Mouse (Mus musculus) forebrain, embryonic 15.5 days (tissue): Measurements from ENCODE around the gene Mon2. TPM values are rescaled to one million over a fixed set of nuclear protein-coding genes. Genes with fewer than 3 reads are reported as not detected.
A peak's percentile ranks its signal among the peaks of the same experiment; 100 is the strongest.

Source experiments
- ATAC-seq: fragments of 200-750 bp; cut with Nextera tagmentation; replicated peaks from 2 replicates; pipeline ENCODE4 v1.8.0; 2017; ENCODE audit warnings: mild to moderate bottlenecking, moderate TSS enrichment, moderate library complexity
- H3K27ac ChIP-seq: fragments of 300-500 bp; sonication (generic); replicated peaks from 2 replicates; pipeline ENCODE4 v1.5.1; 2015; ENCODE audit warnings: mild to moderate bottlenecking, inconsistent platforms
- H3K27me3 ChIP-seq: fragments of 300-500 bp; sonication (generic); 2 replicates; pipeline ENCODE4 v1.6.1; 2015; ENCODE audit warnings: inconsistent platforms
- H3K36me3 ChIP-seq: fragments of 300-500 bp; sonication (generic); 2 replicates; pipeline ENCODE4 v1.6.1; 2015; ENCODE audit warnings: mild to moderate bottlenecking, inconsistent platforms
- H3K4me1 ChIP-seq: fragments of 300-500 bp; sonication (generic); 2 replicates; pipeline ENCODE4 v1.6.1; 2015; ENCODE audit warnings: inconsistent platforms
- H3K4me2 ChIP-seq: fragments of 300-500 bp; sonication (generic); replicated peaks from 2 replicates; pipeline ENCODE4 v1.6.1; 2015; ENCODE audit warnings: mild to moderate bottlenecking, inconsistent platforms
- H3K4me3 ChIP-seq: fragments of 300-500 bp; sonication (generic); 2 replicates; pipeline ENCODE4 v1.5.1; 2015; ENCODE audit warnings: mild to moderate bottlenecking, inconsistent platforms
- H3K9ac ChIP-seq: fragments of 300-500 bp; sonication (generic); replicated peaks from 2 replicates; pipeline ENCODE4 v1.6.1; 2015; ENCODE audit warnings: mild to moderate bottlenecking, inconsistent platforms
- H3K9me3 ChIP-seq: fragments of 300-500 bp; sonication (generic); 2 replicates; pipeline ENCODE4 v1.6.1; 2016; ENCODE audit warnings: inconsistent platforms
- WGBS: fragments of 180-500 bp; shearing (Covaris S2); methylation state at CpG from one replicate; pipeline ENCODE4 v1.1.7; 2015; ENCODE audit warnings: mixed read lengths; 5-methylcytosine and 5-hydroxymethylcytosine counted together
- polyA plus RNA-seq: library from polyadenylated mRNA; unstranded; fragments of >200 nt; fragmentation: Nextera tagmentation; extraction: Ambion mirVana; gene quantifications from 2 replicates; pipeline ENCODE4 v1.2.1, GENCODE M21; 2015

Mon2 gene
- polyA plus RNA-seq, 1 experiment from 2014 or later: 27.8 TPM

GRCm38 (mm10) chr10:123092577-123092976 is 16.3 kb upstream of the Mon2 start:
- Histone ChIP-seq H3K4me3 (no peak overlapping the region), H3K4me1 (no peaks in the 10 kb centered on the region), H3K9ac (no peak overlapping the region), H3K27me3 (no peaks in the 10 kb centered on the region), H3K9me3 (no peaks in the 10 kb centered on the region), H3K27ac (no peak overlapping the region), H3K36me3 (no peaks in the 10 kb centered on the region), H3K4me2 (no peak overlapping the region)
- WGBS: 79% methylated on average over 3 of the region's 3 CpGs
- ATAC-seq: no peak

GRCm38 (mm10) chr10:123091737-123092136 is 15.4 kb upstream of the Mon2 start:
- Histone ChIP-seq H3K4me3 (no peak overlapping the region), H3K9ac (no peak overlapping the region), H3K9me3 (no peaks in the 10 kb centered on the region), H3K4me2 (no peak overlapping the region), H3K27ac (no peak overlapping the region), H3K36me3 (no peaks in the 10 kb centered on the region), H3K27me3 (no peaks in the 10 kb centered on the region), H3K4me1 (no peaks in the 10 kb centered on the region)
- peak; percentile 61; the same call in 1 of the 2 replicates for ATAC-seq
- WGBS: 37% methylated on average over 5 of the region's 5 CpGs

GRCm38 (mm10) chr10:123089425-123089930 is 13.2 kb upstream of the Mon2 start:
- H3K4me2 ChIP-seq: no peak overlapping the region
- no peak overlapping the region for H3K9ac ChIP-seq
- H3K9me3 ChIP-seq: no peaks in the 10 kb centered on the region
- no peaks in the 10 kb centered on the region for H3K36me3 ChIP-seq
- no peaks in the 10 kb centered on the region for H3K27me3 ChIP-seq
- no peak overlapping the region for H3K27ac ChIP-seq
- peaks cover 4% of the 10 kb centered on the region; the same call in 1 of the 2 replicates for H3K4me1 ChIP-seq
- 82% methylated on average over 12 of the region's 12 CpGs for WGBS
- ATAC-seq: no peak
- H3K4me3 ChIP-seq: no peak overlapping the region

- no peak overlapping the region for H3K27ac ChIP-seq
- H3K4me3 ChIP-seq: no peak overlapping the region
- no peak overlapping the region for H3K4me2 ChIP-seq
- H3K9me3 ChIP-seq: no peaks in the 10 kb centered on the region
- H3K27me3 ChIP-seq: no peaks in the 10 kb centered on the region
- 74% methylated on average over 2 of the region's 2 CpGs for WGBS
- peaks cover 8% of the 10 kb centered on the region; the same call in 1 of the 2 replicates for H3K4me1 ChIP-seq
- no peak overlapping the region for H3K9ac ChIP-seq
- no peak for ATAC-seq
- no peaks in the 10 kb centered on the region for H3K36me3 ChIP-seq
Observed at GRCm38 (mm10) chr10:123086847-123087246, 10.5 kb upstream of the Mon2 start.

DNA sequence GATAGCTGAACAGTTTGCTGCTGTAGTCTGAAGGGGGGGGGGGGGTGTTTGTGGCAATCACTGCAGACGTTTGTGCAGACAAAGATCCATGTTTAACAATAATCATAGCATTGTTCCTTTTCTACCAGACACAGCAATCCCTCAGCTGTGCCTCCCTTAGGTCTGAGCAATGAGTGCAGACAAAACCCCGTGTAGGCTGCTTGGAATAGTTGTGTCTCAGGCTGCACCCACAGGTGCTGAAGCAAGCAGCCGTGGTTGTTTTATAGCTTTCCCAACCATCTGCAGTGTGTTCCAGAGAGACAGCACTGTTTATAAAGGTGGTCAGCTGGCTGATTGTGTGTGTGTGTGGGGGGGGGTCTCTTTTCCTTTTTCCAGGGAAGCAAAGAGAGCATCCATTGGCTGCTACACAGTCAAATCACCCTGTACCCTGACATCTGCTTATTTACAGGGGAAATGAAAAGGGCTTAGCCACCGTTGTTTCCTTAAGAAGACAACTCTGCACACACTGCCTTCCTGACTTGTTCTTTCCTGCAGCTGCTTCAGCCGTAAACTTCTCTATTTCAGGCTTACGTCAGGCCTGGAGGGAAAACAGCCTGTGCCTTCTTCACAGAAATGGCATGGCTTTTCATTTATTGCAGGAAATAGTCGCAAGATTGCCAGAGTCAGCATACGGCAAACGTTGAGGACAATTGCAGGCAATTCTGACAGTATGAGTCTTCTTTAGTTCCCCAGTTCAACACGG is 8.8 kb upstream of the Mon2 start:
- Histone ChIP-seq H3K4me3 (no peak overlapping the region), H3K27me3 (no peaks in the 10 kb centered on the region), H3K4me2 (no peak overlapping the region), H3K9ac (no peak overlapping the region), H3K36me3 (no peaks in the 10 kb centered on the region), H3K4me1 (peaks cover 8% of the 10 kb centered on the region; the same call in 1 of the 2 replicates), H3K27ac (peak overlapping the region; percentile 39; the same call in 1 of the 2 replicates), H3K9me3 (no peaks in the 10 kb centered on the region)
- WGBS: 72% methylated on average over 10 of the region's 10 CpGs
- no peak for ATAC-seq

DNA sequence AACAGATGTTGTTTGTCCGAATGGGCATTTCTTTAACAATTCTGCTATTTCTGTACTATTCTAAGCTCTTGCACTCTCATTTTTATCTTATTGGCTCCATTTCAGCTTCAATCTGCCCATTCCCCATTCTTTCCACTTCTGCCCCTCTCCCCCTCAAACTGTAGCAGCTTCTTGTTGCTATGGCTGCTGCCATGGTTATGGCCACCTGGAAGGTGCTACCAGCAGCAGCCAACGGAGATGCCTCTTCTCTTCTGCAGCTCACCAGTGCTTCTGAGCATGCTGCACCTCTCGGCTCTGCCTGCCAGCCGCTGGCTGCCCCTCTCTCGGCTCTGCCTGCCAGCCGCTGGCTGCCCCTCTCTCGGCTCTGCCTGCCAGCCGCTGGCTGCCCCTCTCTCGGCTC is 8.0 kb upstream of the Mon2 start:
- Histone ChIP-seq H3K27me3 (no peaks in the 10 kb centered on the region), H3K4me3 (no peak overlapping the region), H3K4me1 (peaks cover 8% of the 10 kb centered on the region; the same call in 1 of the 2 replicates), H3K27ac (0 out of 2 replicates have a peak overlapping the region, but pooled peaks have one; percentile 39), H3K4me2 (no peak overlapping the region), H3K9me3 (no peaks in the 10 kb centered on the region), H3K9ac (no peak overlapping the region), H3K36me3 (no peaks in the 10 kb centered on the region)
- ATAC-seq: no peak
- 47% methylated on average over 9 of the region's 9 CpGs for WGBS

DNA sequence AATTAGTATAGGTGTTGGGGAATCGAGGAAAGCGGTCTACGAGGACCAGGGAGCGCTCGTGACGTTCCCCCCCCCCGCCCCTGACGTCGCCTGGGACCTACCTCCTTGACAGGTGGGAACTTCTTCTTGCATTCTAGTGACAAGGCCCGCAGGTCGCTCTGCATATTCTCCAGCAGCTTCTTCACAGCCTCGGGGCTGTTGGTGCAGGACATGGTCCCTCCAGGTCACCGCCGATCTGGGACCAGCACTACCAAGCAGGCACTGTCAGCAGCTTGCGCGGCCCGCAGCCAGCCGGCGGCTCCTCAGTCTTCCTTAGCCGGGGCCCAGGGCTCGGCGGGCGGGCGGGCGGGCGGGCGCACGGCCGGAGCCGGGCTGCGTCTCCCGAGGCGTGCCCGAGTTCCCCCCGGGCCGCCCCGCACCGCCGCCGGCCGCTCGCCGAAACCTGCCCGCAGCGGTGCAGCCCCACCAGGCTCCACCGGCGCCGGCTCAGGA is 508 bp downstream of the Mon2 start:
- peak overlapping the region; percentile 72 for H3K4me2 ChIP-seq
- H3K9me3 ChIP-seq: no peaks in the 10 kb centered on the region
- 1% methylated on average over 40 of the region's 48 CpGs for WGBS
- no peaks in the 10 kb centered on the region for H3K27me3 ChIP-seq
- ATAC-seq: peak; percentile 79
- H3K4me3 ChIP-seq: peak overlapping the region; percentile 74
- H3K9ac ChIP-seq: peak overlapping the region; percentile 83
- H3K4me1 ChIP-seq: peaks cover 13% of the 10 kb centered on the region
- peak overlapping the region; percentile 66 for H3K27ac ChIP-seq
- 0 out of 2 replicates have a peak, but pooled peaks cover 6% of the 10 kb centered on the region for H3K36me3 ChIP-seq

DNA sequence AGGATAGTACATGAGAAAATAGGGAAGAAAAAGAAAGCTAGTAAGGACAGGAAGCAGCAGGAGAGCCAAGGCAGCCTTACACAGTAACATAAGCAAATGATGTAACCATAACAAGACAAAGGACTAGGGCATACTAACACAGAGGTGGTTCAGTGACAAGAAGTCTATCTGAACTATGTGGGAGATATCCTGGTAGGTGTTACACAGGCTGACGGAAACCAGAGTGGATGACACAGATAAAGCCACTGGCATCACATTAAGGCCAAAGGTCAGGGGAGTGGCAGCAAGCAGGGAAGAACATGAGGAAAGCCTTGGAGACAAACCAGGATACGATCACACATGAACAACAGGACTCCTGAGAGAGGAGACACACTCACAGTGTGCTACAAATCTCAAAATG is 4.3 kb downstream of the Mon2 start:
- no peak overlapping the region for H3K27ac ChIP-seq
- no peaks in the 10 kb centered on the region for H3K9me3 ChIP-seq
- H3K27me3 ChIP-seq: no peaks in the 10 kb centered on the region
- peaks cover 13% of the 10 kb centered on the region for H3K36me3 ChIP-seq
- no peak for ATAC-seq
- peaks cover 12% of the 10 kb centered on the region for H3K4me1 ChIP-seq
- no peak overlapping the region for H3K4me2 ChIP-seq
- H3K4me3 ChIP-seq: no peak overlapping the region
- H3K9ac ChIP-seq: no peak overlapping the region
- 94% methylated on average over 2 of the region's 2 CpGs for WGBS

DNA sequence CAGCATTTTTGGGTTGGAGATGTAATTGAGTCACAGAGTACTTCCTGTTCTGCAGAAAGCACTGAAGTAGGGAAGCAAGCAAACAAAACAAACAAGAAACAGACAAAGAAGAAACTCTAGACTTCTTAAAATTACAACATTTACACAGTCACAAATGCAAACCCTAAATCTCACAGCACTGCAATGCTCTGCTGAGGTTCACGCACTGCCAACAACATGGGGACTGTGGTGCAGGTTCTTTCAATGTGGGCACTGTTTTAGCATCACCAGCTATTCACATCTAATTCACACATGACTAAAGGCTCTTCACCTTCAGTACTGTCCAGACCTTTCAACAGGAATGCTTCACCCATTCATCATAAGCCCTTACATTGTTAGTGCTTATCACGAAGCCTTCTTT is 13.3 kb downstream of the Mon2 start:
- H3K9ac ChIP-seq: no peak overlapping the region
- no peaks in the 10 kb centered on the region for H3K9me3 ChIP-seq
- no peaks in the 10 kb centered on the region for H3K27me3 ChIP-seq
- 95% methylated on average over 2 of the region's 2 CpGs for WGBS
- no peak for ATAC-seq
- no peak overlapping the region for H3K27ac ChIP-seq
- no peaks in the 10 kb centered on the region for H3K36me3 ChIP-seq
- H3K4me1 ChIP-seq: no peaks in the 10 kb centered on the region
- H3K4me2 ChIP-seq: no peak overlapping the region
- H3K4me3 ChIP-seq: no peak overlapping the region

- Histone ChIP-seq H3K36me3 (no peaks in the 10 kb centered on the region), H3K4me3 (no peak overlapping the region), H3K9ac (no peak overlapping the region), H3K27ac (no peak overlapping the region), H3K4me1 (no peaks in the 10 kb centered on the region), H3K9me3 (no peaks in the 10 kb centered on the region), H3K27me3 (no peaks in the 10 kb centered on the region), H3K4me2 (no peak overlapping the region)
- ATAC-seq: no peak
- 94% methylated on average over 6 of the region's 6 CpGs for WGBS
Observed at GRCm38 (mm10) chr10:123060831-123061230, 15.5 kb downstream of the Mon2 start.

DNA sequence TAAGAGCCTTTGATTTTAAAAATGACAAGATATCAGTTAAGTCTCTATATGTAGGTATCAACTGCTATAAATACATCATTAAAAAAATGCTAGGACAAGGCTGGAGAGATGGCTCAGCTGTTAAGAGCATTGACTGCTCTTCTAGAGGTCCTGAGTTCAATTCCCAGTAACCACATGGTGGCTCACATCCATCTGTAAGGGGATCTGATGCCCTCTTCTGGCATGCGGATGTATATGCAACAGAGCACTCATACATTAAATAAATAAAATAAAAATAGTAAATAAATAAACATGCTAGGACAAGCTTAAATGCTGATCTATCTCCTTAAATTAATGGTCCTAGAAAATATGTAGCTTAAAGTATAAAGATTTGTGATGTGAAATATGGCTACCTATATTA is 19.2 kb downstream of the Mon2 start:
- no peaks in the 10 kb centered on the region for H3K4me1 ChIP-seq
- H3K4me2 ChIP-seq: no peak overlapping the region
- WGBS: 90% methylated on average over 1 of the region's 1 CpGs

DNA sequence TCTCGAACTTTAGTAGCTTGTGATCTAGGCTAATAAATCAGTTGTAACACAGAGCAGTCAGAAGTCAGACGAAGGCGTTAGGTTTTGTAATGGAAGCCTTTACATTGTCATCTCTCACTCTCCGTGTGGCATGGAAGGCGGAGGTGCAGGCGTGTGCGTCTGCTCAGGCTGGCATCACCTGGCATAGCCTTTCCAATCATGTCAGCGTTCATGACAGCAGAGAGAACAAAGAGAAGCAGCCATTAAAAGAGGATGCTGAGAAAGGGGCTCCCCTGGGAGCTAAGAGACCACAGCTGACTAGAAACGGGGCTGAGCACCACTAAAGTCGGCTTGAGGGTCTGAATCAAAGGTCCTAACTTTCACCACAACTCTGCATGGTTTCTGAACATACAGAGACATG is 19.8 kb downstream of the Mon2 start:
- no peak overlapping the region for H3K9ac ChIP-seq
- H3K27me3 ChIP-seq: no peaks in the 10 kb centered on the region
- no peaks in the 10 kb centered on the region for H3K9me3 ChIP-seq
- H3K4me2 ChIP-seq: no peak overlapping the region
- no peaks in the 10 kb centered on the region for H3K4me1 ChIP-seq
- no peak for ATAC-seq
- H3K4me3 ChIP-seq: no peak overlapping the region
- 0 out of 2 replicates have a peak, but pooled peaks cover under 1% of the 10 kb centered on the region for H3K36me3 ChIP-seq
- no peak overlapping the region for H3K27ac ChIP-seq
- WGBS: 83% methylated on average over 10 of the region's 10 CpGs

More for the DNA sequence above, 19.2 kb downstream of the Mon2 start:
- no peaks in the 10 kb centered on the region for H3K27me3 ChIP-seq
- no peak overlapping the region for H3K27ac ChIP-seq
- H3K9me3 ChIP-seq: no peaks in the 10 kb centered on the region
- no peak overlapping the region for H3K9ac ChIP-seq
- no peaks in the 10 kb centered on the region for H3K36me3 ChIP-seq
- no peak for ATAC-seq
- no peak overlapping the region for H3K4me3 ChIP-seq
